Mouse (Mus musculus): ENCODE measurements around the gene Efcab9. TPM values are rescaled to one million over a fixed set of nuclear protein-coding genes. Genes with fewer than 3 reads are reported as not detected.

The Efcab9 gene
- total and polyA plus RNA-seq, 2 experiments from 2014 or later: not detected

DNA sequence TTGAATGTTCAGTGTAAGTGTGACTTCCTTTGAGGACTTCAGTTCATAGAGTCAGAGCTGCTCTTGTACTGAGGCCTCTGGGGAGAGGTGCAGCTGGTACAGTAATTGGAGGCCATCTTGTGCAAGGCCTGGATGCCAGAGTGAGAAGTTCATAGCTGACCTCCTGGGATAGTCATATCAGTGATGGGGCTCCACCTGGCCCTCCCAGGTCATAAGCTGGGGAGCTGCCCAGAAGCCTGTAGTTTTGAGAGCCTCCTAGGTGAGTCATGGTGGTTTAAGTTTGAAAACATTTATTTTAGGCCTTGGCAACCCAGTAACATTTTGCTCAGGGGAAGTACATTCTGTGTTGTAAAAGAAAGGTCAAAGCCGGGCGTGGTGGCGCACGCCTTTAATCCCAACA, 26.1 kb upstream of the Efcab9 start:
- H3K27me3 ChIP-seq (ENCODE audit: insufficient read depth, low read length): no peaks in the 10 kb centered on the region
- H3K27ac ChIP-seq: no peak overlapping the region
- H3K4me1 ChIP-seq (ENCODE audit: insufficient read depth, low read length): no peaks in the 10 kb centered on the region
- ATAC-seq (no peak), DNase-seq (ENCODE audit: low spot score) (no peak)
- H3K9ac ChIP-seq (replicated peaks; ENCODE audit: low read length): no peak overlapping the region
- no peaks in the 10 kb centered on the region for H3K9me3 ChIP-seq (ENCODE audit: low read length)
- H3K36me3 ChIP-seq (ENCODE audit: insufficient read depth, low read length): no peaks in the 10 kb centered on the region
- no peak overlapping the region for H3K4me3 ChIP-seq (ENCODE audit: low read length)
- no peak for TF ChIP-seq CTCF (IDR thresholded peaks at IDR 0.05; ENCODE audit: low read depth)
- no peak overlapping the region for H3K4me2 ChIP-seq (ENCODE audit: low read depth, low read length)
- WGBS: 96% methylated on average over 4 of the region's 4 CpGs

- H3K9ac ChIP-seq (replicated peaks; ENCODE audit: low read length): no peak overlapping the region
- no peaks in the 10 kb centered on the region for H3K36me3 ChIP-seq (ENCODE audit: insufficient read depth, low read length)
- DNase-seq (ENCODE audit: low spot score): peak; percentile 49
- ATAC-seq: peak; percentile 48
- no peaks in the 10 kb centered on the region for H3K27me3 ChIP-seq (ENCODE audit: insufficient read depth, low read length)
- no peaks in the 10 kb centered on the region for H3K9me3 ChIP-seq (ENCODE audit: low read length)
- H3K27ac ChIP-seq: no peak overlapping the region
- H3K4me2 ChIP-seq (ENCODE audit: low read depth, low read length): no peak overlapping the region
- no peak for TF ChIP-seq CTCF (IDR thresholded peaks at IDR 0.05; ENCODE audit: low read depth)
- no peak overlapping the region for H3K4me3 ChIP-seq (ENCODE audit: low read length)
- WGBS: 61% methylated on average over 10 of the region's 10 CpGs
- peaks cover 7% of the 10 kb centered on the region for H3K4me1 ChIP-seq (ENCODE audit: insufficient read depth, low read length)
Observed at GRCm38 (mm10) chr11:32556333-32556990, 24.6 kb upstream of the Efcab9 start.

GRCm38 (mm10) chr11:32555103-32555689, 23.3 kb upstream of the Efcab9 start:
- WGBS: 87% methylated on average over 12 of the region's 12 CpGs
- Histone ChIP-seq H3K27ac (no peak overlapping the region), H3K27me3 (ENCODE audit: insufficient read depth, low read length) (no peaks in the 10 kb centered on the region), H3K9me3 (ENCODE audit: low read length) (no peaks in the 10 kb centered on the region), H3K4me2 (ENCODE audit: low read depth, low read length) (no peak overlapping the region), H3K4me3 (ENCODE audit: low read length) (no peak overlapping the region), H3K4me1 (ENCODE audit: insufficient read depth, low read length) (peaks cover 7% of the 10 kb centered on the region), H3K9ac (replicated peaks; ENCODE audit: low read length) (no peak overlapping the region), H3K36me3 (ENCODE audit: insufficient read depth, low read length) (no peaks in the 10 kb centered on the region)
- DNase-seq (ENCODE audit: low spot score) (no peak), ATAC-seq (no peak)
- TF ChIP-seq CTCF (IDR thresholded peaks at IDR 0.05; ENCODE audit: low read depth): no peak

DNA sequence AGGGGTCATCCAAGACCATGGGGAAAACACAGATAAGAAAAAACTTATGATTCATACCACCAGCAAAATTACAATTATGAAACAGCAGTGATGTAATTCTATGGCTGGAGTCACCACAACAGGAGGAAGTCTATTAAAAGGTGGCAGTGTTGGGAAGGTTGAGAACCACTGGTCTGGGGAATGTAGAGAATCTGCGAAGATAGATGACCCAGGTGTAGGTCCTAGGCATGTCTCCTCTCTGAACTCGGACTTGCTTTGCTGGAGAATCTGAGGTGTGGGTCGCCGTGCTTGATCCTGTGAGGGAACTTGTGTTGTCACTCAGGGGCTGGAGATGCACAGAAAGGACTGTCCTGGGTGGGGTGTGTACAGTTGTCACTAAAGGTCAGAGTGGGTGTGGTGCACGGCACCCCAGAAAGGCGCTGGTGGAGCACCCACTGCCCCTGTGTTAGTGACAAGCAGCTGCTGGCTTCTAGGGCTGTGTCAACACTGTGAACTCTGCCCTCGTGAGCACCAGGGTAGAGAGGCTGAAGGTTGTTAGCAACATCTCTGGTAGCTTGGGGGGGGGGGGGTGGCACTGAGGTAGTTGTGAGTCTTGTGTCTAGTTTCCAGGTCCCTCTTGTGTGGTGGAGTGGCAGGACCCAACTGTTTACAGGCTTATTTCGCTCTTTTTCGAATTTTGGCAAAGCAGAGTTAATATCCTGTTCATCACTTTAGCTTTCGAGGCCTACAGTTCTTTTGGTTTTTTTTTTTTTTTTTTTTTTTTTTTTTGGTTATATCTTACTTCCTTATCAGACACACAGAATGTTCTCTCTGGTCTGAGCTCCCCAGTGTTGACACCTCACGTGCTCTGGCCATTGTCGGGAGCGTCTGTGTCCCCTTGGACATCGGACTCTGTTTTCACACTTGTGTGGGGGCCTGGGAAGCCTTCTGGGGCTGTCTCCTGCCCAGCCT, 22.5 kb upstream of the Efcab9 start:
- Histone ChIP-seq H3K4me2 (ENCODE audit: low read depth, low read length) (no peak overlapping the region), H3K27me3 (ENCODE audit: insufficient read depth, low read length) (no peaks in the 10 kb centered on the region), H3K36me3 (ENCODE audit: insufficient read depth, low read length) (no peaks in the 10 kb centered on the region), H3K9ac (replicated peaks; ENCODE audit: low read length) (no peak overlapping the region), H3K4me1 (ENCODE audit: insufficient read depth, low read length) (peaks cover 7% of the 10 kb centered on the region), H3K9me3 (ENCODE audit: low read length) (no peaks in the 10 kb centered on the region), H3K4me3 (ENCODE audit: low read length) (no peak overlapping the region), H3K27ac (no peak overlapping the region)
- WGBS: 93% methylated on average over 14 of the region's 14 CpGs
- ATAC-seq (no peak), DNase-seq (ENCODE audit: low spot score) (no peak)
- TF ChIP-seq CTCF (IDR thresholded peaks at IDR 0.05; ENCODE audit: low read depth): no peak

GRCm38 (mm10) chr11:32553311-32554140, 21.6 kb upstream of the Efcab9 start:
- H3K4me2 ChIP-seq (ENCODE audit: low read depth, low read length): no peak overlapping the region
- no peak overlapping the region for H3K27ac ChIP-seq
- DNase-seq (ENCODE audit: low spot score) (no peak), ATAC-seq (no peak)
- H3K9me3 ChIP-seq (ENCODE audit: low read length): no peaks in the 10 kb centered on the region
- no peaks in the 10 kb centered on the region for H3K36me3 ChIP-seq (ENCODE audit: insufficient read depth, low read length)
- H3K4me3 ChIP-seq (ENCODE audit: low read length): no peak overlapping the region
- no peaks in the 10 kb centered on the region for H3K27me3 ChIP-seq (ENCODE audit: insufficient read depth, low read length)
- no peak for TF ChIP-seq CTCF (IDR thresholded peaks at IDR 0.05; ENCODE audit: low read depth)
- 85% methylated on average over 14 of the region's 14 CpGs for WGBS
- H3K4me1 ChIP-seq (ENCODE audit: insufficient read depth, low read length): peaks cover 7% of the 10 kb centered on the region
- H3K9ac ChIP-seq (replicated peaks; ENCODE audit: low read length): no peak overlapping the region
